Mouse (Mus musculus) midbrain, postnatal 0 days (tissue): ENCODE measurements around the gene Gm20696. TPM values are rescaled to one million over a fixed set of nuclear protein-coding genes. Genes with fewer than 3 reads are reported as not detected.
A peak's percentile ranks its signal among the peaks of the same experiment; 100 is the strongest.

Experiments used
- ATAC-seq: fragments of 200-750 bp; cut with Nextera tagmentation; 2 replicates; pipeline ENCODE4 v1.8.0; 2017; ENCODE audit warnings: moderate number of reproducible peaks, mild to moderate bottlenecking, moderate TSS enrichment, moderate library complexity; ENCODE audit not compliant: low FRiP score
- DNase-seq: peaks from one replicate; pipeline ENCODE4 v3.0.0-alpha.2; 2015; ENCODE audit warnings: low spot score
- H3K27ac ChIP-seq: fragments of 300-500 bp; sonication (generic); 2 replicates; pipeline ENCODE4 v1.5.1; 2014; ENCODE audit warnings: low read depth, mild to moderate bottlenecking, low read length, mixed read lengths
- H3K27me3 ChIP-seq: fragments of 300-500 bp; sonication (generic); 2 replicates; pipeline ENCODE4 v1.6.1; 2014; ENCODE audit warnings: low read length, control low read depth, mixed read lengths; ENCODE audit not compliant: insufficient read depth
- H3K36me3 ChIP-seq: fragments of 300-500 bp; sonication (generic); 2 replicates; pipeline ENCODE4 v1.6.1; 2014; ENCODE audit warnings: low read length, control low read depth, mixed read lengths; ENCODE audit not compliant: insufficient read depth
- H3K4me1 ChIP-seq: fragments of 300-500 bp; sonication (generic); 2 replicates; pipeline ENCODE4 v1.6.1; 2014; ENCODE audit warnings: mild to moderate bottlenecking, control low read depth, antibody characterized with exemption, low read length, mixed read lengths; ENCODE audit not compliant: insufficient read depth
- H3K4me2 ChIP-seq: fragments of 300-500 bp; sonication (generic); 2 replicates; pipeline ENCODE4 v1.6.1; 2014; ENCODE audit warnings: low read depth, mild to moderate bottlenecking, low read length, mixed read lengths; ENCODE audit not compliant: poor library complexity, severe bottlenecking
- H3K4me3 ChIP-seq: fragments of 300-500 bp; sonication (generic); 2 replicates; pipeline ENCODE4 v1.5.1; 2014; ENCODE audit warnings: low read depth, mild to moderate bottlenecking, low read length, moderate library complexity
- H3K9ac ChIP-seq: fragments of 300-500 bp; sonication (generic); replicated peaks from 2 replicates; pipeline ENCODE4 v1.6.1; 2014; ENCODE audit warnings: mild to moderate bottlenecking, low read length, moderate library complexity, mixed read lengths; ENCODE audit not compliant: poor library complexity, severe bottlenecking
- H3K9me3 ChIP-seq: fragments of 300-500 bp; sonication (generic); 2 replicates; pipeline ENCODE4 v1.6.1; 2016; ENCODE audit warnings: low read length, control low read depth
- CTCF ChIP-seq: IDR thresholded peaks from 2 replicates; pipeline ENCODE4 v1.5.1; 2016; ENCODE audit warnings: antibody characterized with exemption, mild to moderate bottlenecking
- WGBS: fragments of 180-500 bp; shearing (Covaris S2); extraction: QIAGEN DNeasy Blood & Tissue Kit; methylation state at CpG from one replicate; pipeline ENCODE4 v1.1.7; 2014; 5-methylcytosine and 5-hydroxymethylcytosine counted together
- polyA plus RNA-seq: library from polyadenylated mRNA; unstranded; fragments of >200 nt; fragmentation: Nextera tagmentation; extraction: Ambion mirVana; gene quantifications from 2 replicates; pipeline ENCODE4 v1.2.1, GENCODE M21; 2015
- total RNA-seq: library from RNA; depleted of rRNA; stranded (reverse); fragments of >200 nt; gene quantifications from 2 replicates; pipeline ENCODE4 v1.2.3, GENCODE M21; 2014

Gene Gm20696
- total and polyA plus RNA-seq, 2 experiments from 2014 or later: 1.1 to 2.9 TPM

DNA sequence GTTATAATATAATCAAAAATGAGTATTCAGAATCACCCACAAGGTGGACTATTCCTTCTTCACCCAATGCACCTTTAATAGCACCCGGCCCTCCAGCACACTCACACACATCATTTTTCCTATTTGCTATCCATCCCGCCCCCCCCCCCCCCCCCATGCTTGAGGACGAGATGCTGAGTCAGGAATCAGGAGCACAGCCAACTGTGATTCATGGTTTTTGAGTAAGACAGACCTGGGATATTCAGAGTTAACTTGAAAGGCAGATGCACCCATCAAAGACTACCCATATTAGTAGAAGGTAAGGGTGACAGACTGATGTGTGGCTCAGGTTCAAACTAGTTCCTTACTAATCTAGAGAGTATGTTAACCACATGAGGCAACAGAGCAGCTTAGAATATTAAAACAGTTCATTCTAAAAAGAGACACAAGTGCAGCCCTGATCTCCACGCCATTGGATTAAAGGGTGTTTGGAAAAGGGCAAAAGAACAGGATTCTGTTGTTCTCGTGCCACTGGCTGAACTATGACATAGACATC, 417.0 kb downstream of the Gm20696 start:
- TF ChIP-seq CTCF: no peak
- no peak overlapping the region for H3K27ac ChIP-seq
- no peaks in the 10 kb centered on the region for H3K4me1 ChIP-seq
- ATAC-seq (no peak), DNase-seq (no peak)
- WGBS: 66% methylated on average over 5 of the region's 5 CpGs
- H3K9me3 ChIP-seq: no peaks in the 10 kb centered on the region
- H3K4me2 ChIP-seq: no peak overlapping the region
- no peak overlapping the region for H3K9ac ChIP-seq
- H3K27me3 ChIP-seq: no peaks in the 10 kb centered on the region
- no peak overlapping the region for H3K4me3 ChIP-seq
- H3K36me3 ChIP-seq: no peaks in the 10 kb centered on the region

DNA sequence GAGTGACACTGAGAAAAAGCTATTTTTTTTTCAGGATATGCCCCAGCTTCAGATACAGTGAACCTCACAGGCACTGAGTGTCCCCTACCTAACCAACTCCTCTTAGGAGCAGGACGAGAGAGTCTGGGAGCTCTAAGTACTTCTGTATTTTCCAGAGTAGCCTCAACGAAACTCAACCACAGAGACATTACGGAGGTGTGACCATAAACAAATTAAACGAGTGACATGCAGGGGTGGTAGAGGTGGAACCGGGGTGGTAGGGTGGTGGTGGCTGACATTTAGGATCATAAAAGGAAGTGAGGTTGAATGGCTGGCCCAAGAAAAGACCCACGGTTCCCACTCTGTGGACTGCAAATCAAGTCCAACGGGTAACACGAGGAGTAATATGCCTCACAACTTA, 418.2 kb downstream of the Gm20696 start:
- Histone ChIP-seq H3K4me3 (no peak overlapping the region), H3K27me3 (no peaks in the 10 kb centered on the region), H3K36me3 (no peaks in the 10 kb centered on the region), H3K9ac (no peak overlapping the region), H3K27ac (no peak overlapping the region), H3K4me1 (no peaks in the 10 kb centered on the region), H3K4me2 (no peak overlapping the region), H3K9me3 (no peaks in the 10 kb centered on the region)
- TF ChIP-seq CTCF: no peak
- ATAC-seq (no peak), DNase-seq (no peak)
- WGBS: 94% methylated on average over 8 of the region's 8 CpGs

DNA sequence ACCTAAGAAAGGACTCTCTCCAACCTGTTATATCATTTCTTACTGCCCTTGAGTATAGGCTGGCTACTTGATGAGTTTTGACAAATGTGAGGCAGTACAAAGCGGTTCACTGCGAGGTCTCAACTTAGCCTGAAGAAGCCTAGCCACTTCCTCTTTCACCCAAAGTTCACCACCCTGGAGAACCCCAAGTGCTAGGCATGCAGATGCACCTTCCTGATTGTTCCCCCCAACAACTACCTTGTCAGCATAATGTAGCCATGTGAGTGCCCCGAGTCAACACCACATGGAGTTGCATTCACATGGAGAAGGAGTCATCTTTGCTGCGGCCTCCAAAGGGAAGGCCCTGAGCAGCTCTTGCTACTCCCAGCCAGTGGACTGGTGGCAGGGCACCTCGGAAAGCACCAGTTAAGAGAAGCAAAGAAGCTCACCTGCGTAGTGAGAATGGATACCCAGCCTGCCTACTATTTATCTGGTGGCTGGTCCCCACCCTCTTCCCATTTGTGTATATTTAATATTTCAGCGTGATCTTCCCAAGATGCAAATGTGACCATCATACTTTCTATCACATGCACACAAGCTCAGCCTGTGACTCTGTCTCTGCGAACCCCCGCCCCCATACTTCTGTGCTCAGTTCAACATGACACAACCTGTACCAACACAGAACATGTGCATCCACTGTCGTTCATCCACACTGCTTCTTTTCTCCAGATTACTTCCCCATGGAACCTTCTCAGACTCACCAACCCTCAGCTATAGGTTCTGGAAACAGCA, 424.8 kb downstream of the Gm20696 start:
- Histone ChIP-seq H3K9ac (no peak overlapping the region), H3K27ac (no peak overlapping the region), H3K4me2 (no peak overlapping the region), H3K9me3 (no peaks in the 10 kb centered on the region), H3K27me3 (no peaks in the 10 kb centered on the region), H3K4me1 (no peaks in the 10 kb centered on the region), H3K4me3 (no peak overlapping the region), H3K36me3 (no peaks in the 10 kb centered on the region)
- WGBS: 96% methylated on average over 10 of the region's 10 CpGs
- ATAC-seq: no peak
- no peak for DNase-seq
- no peak for TF ChIP-seq CTCF

DNA sequence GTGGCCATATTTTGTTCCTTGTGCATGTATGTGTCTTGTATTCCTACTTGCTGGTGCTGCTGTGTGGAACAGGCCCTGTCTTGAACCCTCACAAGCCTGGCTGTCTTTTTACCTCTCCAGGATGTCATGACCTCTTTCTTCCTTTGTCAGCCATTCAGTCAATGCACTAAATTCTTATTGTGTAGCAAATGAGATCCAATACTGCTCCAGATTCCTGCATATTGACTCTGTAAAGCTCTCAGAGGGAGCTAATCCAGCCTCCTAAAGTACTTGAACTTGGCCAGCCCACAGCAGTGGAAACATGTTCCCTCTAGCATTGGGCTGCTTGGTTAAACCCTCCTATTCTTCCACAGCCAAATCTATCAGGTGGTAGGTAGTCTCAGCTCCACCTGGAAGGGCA, 425.8 kb downstream of the Gm20696 start:
- DNase-seq (no peak), ATAC-seq (no peak)
- Histone ChIP-seq H3K9me3 (no peaks in the 10 kb centered on the region), H3K9ac (no peak overlapping the region), H3K4me1 (no peaks in the 10 kb centered on the region), H3K4me2 (no peak overlapping the region), H3K4me3 (no peak overlapping the region), H3K36me3 (no peaks in the 10 kb centered on the region), H3K27me3 (no peaks in the 10 kb centered on the region), H3K27ac (no peak overlapping the region)
- no peak for TF ChIP-seq CTCF

DNA sequence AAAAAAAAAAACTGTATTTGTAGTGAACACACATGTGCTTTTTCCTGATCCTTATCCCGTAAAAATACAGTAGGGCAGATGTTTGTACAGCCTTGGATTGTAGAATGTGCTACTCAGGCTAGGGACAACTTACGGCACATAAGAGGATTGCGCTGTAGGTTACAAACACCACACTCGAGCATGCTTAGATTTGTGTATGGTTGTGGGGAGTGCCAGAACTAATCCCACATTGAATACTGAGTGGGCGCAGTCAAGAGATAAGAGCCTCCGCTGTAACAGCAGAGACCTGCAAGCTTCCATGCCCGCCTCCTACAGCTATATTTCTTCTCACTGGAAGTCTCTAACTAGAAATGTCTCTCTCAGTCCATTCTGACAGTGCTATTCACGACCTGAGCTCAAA, 431.0 kb downstream of the Gm20696 start:
- Histone ChIP-seq H3K4me2 (no peak overlapping the region), H3K9ac (no peak overlapping the region), H3K27ac (no peak overlapping the region), H3K36me3 (no peaks in the 10 kb centered on the region), H3K4me1 (no peaks in the 10 kb centered on the region), H3K9me3 (no peaks in the 10 kb centered on the region), H3K27me3 (no peaks in the 10 kb centered on the region), H3K4me3 (no peak overlapping the region)
- ATAC-seq: no peak
- TF ChIP-seq CTCF: no peak
- WGBS: 80% methylated on average over 8 of the region's 8 CpGs
- no peak for DNase-seq

DNA sequence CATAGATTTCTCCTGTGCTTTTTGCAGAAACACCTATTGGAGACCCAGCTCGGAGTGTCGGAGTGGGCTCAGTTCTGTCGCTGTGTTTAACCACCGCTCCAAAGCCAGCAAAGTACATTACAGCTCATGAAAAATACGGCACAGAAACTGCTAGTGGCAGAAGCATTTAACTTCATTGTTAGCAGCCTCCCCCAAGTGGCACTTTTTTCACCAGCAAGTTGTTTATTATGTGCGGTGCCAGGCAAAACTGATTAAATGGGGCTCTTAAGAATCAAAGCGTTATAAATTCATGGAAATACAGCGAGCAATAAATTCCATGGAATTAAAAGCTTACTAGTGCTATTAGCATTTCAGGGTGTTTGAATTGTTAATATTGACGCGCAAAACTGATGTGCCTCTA, 433.2 kb downstream of the Gm20696 start:
- Histone ChIP-seq H3K27ac (no peak overlapping the region), H3K36me3 (no peaks in the 10 kb centered on the region), H3K4me1 (no peaks in the 10 kb centered on the region), H3K4me3 (no peak overlapping the region), H3K9me3 (no peaks in the 10 kb centered on the region), H3K27me3 (no peaks in the 10 kb centered on the region), H3K9ac (no peak overlapping the region), H3K4me2 (no peak overlapping the region)
- TF ChIP-seq CTCF: peak; percentile 32
- peak; percentile 28 for DNase-seq
- WGBS: 33% methylated on average over 10 of the region's 10 CpGs
- no peak for ATAC-seq
